Mouse (Mus musculus) embryonic facial prominence, embryonic 14.5 days (tissue): ENCODE measurements around the gene Agrn. TPM values are rescaled to one million over a fixed set of nuclear protein-coding genes. Genes with fewer than 3 reads are reported as not detected.
"Not testable (repeated sequence)": the region's sequence is repeated elsewhere in the genome, so short reads cannot be mapped to it uniquely, and the experiment has no call there.

Experiments
- ATAC-seq: fragments of 200-750 bp; cut with Nextera tagmentation; 2 replicates; pipeline ENCODE4 v1.8.0; 2017; ENCODE audit warnings: low read depth, moderate number of reproducible peaks, moderate TSS enrichment
- DNase-seq: peaks from one replicate; pipeline ENCODE4 v3.0.0-alpha.2; 2015; ENCODE audit warnings: low spot score
- H3K27ac ChIP-seq: fragments of 300-500 bp; sonication (generic); replicated peaks from 2 replicates; pipeline ENCODE4 v1.5.1; 2014; ENCODE audit warnings: low read depth, mild to moderate bottlenecking, low read length, moderate library complexity
- H3K27me3 ChIP-seq: fragments of 300-500 bp; sonication (generic); replicated peaks from 2 replicates; pipeline ENCODE4 v1.6.1; 2014; ENCODE audit warnings: low read length; ENCODE audit not compliant: control insufficient read depth, insufficient read depth
- H3K36me3 ChIP-seq: fragments of 300-500 bp; sonication (generic); 2 replicates; pipeline ENCODE4 v1.6.1; 2014; ENCODE audit warnings: low read length, mixed read lengths; ENCODE audit not compliant: control insufficient read depth, insufficient read depth
- H3K4me1 ChIP-seq: fragments of 300-500 bp; sonication (generic); 2 replicates; pipeline ENCODE4 v1.6.1; 2014; ENCODE audit warnings: antibody characterized with exemption, low read length; ENCODE audit not compliant: control insufficient read depth, insufficient read depth
- H3K4me2 ChIP-seq: fragments of 300-500 bp; sonication (generic); 2 replicates; pipeline ENCODE4 v1.6.1; 2014; ENCODE audit warnings: low read depth, mild to moderate bottlenecking, low read length, moderate library complexity, mixed read lengths
- H3K4me3 ChIP-seq: fragments of 300-500 bp; sonication (generic); 2 replicates; pipeline ENCODE4 v1.5.1; 2014; ENCODE audit warnings: low read depth, mild to moderate bottlenecking, low read length
- H3K9ac ChIP-seq: fragments of 300-500 bp; sonication (generic); 2 replicates; pipeline ENCODE4 v1.6.1; 2014; ENCODE audit warnings: low read depth, mild to moderate bottlenecking, low read length, moderate library complexity, mixed read lengths
- H3K9me3 ChIP-seq: fragments of 300-500 bp; sonication (generic); 2 replicates; pipeline ENCODE4 v1.6.1; 2016; ENCODE audit warnings: low read length; ENCODE audit not compliant: control insufficient read depth
- WGBS: fragments of 180-500 bp; shearing (Covaris S2); extraction: QIAGEN DNeasy Blood & Tissue Kit; methylation state at CpG from one replicate; pipeline ENCODE4 v1.1.7; 2014; 5-methylcytosine and 5-hydroxymethylcytosine counted together
- polyA plus RNA-seq: library from polyadenylated mRNA; unstranded; fragments of >200 nt; fragmentation: Nextera tagmentation; extraction: Ambion mirVana; gene quantifications from 2 replicates; pipeline ENCODE4 v1.2.1, GENCODE M21; 2014

Gene Agrn
- polyA plus RNA-seq, 1 experiment from 2014 or later = 68.4 TPM

DNA sequence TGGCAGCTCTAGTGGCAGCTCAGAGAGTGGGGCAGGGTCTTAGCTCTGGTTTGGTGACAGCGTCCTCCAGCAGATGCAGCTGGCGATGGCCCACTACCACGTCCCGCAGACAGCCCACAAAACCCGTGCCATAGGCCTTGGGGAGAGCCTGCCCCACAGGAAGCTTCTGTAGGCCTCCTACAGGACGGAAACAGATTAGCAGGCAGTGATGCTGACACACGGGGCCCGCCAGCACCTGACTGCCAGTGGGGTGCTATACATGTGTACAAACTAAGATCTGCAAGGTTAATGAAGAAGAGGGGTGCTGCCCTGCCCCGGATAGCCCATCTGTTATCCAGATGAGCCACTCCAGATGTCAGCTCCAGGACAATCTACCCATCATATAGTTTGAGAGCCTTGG is 30.8 kb downstream of the Agrn start:
- no peak overlapping the region for H3K4me3 ChIP-seq

DNA sequence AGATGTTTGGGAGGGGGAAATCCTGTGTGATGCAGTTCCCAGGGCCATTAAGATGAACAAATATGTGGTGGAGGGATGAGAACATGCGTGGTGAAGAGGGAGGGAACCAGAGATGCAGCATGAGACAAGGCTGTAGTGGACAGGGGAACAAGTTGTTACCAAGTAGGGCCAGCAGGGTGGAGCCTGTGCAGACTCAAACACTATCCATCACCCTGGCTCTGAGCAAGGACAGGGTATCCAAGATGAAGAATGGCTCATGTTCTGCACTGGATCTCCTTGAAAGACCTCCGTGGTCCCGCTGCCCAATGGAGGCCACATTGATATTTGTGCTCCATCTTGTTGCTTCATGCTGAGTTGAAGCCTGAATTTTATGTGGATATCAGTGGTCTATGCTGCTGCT is 42.5 kb downstream of the Agrn start:
- ATAC-seq = no peak
- H3K4me2 ChIP-seq = no peak overlapping the region
- no peak for DNase-seq
- H3K4me3 ChIP-seq = no peak overlapping the region
- H3K9me3 ChIP-seq = 0 out of 2 replicates have a peak, but pooled peaks cover 3% of the 10 kb centered on the region
- no peaks in the 10 kb centered on the region for H3K36me3 ChIP-seq
- no peak overlapping the region for H3K27ac ChIP-seq
- 96% methylated on average over 3 of the region's 3 CpGs for WGBS
- H3K9ac ChIP-seq = no peak overlapping the region
- no peaks in the 10 kb centered on the region for H3K27me3 ChIP-seq
- H3K4me1 ChIP-seq = no peaks in the 10 kb centered on the region

More for the DNA sequence above, 30.8 kb downstream of the Agrn start:
- no peak overlapping the region for H3K4me2 ChIP-seq
- no peak overlapping the region for H3K9ac ChIP-seq
- peaks cover 92% of the 10 kb centered on the region for H3K36me3 ChIP-seq
- no peak for ATAC-seq
- DNase-seq = no peak
- peaks cover 12% of the 10 kb centered on the region for H3K9me3 ChIP-seq
- H3K27ac ChIP-seq = no peak overlapping the region
- no peaks in the 10 kb centered on the region for H3K4me1 ChIP-seq
- WGBS = 88% methylated on average over 9 of the region's 9 CpGs
- H3K27me3 ChIP-seq = no peaks in the 10 kb centered on the region

DNA sequence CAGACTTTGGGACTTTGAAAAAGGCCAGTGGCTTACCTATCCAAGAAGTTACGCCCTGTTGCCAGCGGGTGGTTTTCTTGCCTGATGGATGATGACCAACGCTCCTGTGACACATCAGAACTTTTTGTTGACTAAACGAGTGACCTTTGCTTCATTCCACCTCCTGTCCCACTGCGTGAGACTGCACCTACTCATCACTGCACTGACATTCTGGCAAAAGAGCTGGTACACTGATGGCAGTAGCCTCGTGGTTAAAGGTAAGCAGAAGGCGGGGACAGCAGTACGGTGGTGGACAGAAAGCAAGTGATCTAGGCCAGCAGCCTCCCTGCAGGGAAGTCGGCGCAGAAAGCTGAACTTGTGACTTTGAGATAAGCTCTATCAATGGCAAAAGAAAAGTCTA is 46.4 kb downstream of the Agrn start:
- ATAC-seq, DNase-seq, H3K27ac ChIP-seq, H3K4me3 ChIP-seq, H3K9ac ChIP-seq, H3K9me3 ChIP-seq, H3K4me2 ChIP-seq, H3K36me3 ChIP-seq, H3K4me1 ChIP-seq, H3K27me3 ChIP-seq: not testable (repeated sequence)
- 86% methylated on average over 10 of the region's 10 CpGs for WGBS

DNA sequence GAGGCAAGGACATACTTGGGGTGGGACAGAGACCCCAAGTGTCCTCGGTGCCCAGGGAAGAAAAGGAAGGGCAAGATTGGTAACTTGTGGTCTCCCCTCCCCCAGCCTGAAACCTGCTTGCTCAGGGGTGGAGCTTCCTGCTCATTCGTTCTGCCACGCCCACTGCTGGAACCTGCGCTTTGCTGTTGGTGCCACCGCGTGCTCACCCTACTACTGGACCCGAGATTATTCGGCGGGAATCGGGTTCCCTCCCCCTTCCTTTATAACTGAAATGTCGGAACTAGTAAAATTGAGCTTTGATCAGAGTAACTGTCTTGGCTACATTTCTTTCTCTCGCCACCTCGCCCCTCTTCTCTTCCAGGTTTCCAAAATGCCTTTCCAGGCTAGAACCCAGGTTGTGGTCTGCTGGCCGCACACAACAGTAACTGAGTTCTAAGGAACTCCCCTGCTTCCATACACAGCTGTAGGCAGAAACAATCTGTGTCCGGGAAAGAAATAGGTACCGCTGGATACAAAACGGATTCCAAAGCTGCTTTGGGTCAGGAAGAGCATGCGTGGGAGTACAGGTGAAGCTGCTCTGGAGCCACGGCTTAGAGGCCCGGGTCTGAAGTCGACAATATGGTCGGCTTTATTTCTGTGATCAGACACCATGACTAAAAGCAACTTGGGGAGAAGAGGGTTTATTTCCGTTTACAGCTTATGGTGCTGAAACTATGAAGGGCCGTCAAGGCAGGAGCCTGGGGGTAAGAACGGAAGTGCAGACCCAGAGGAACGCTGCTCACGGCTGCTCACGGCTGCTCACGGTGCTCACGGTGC is 60.8 kb downstream of the Agrn start:
- no peak overlapping the region for H3K27ac ChIP-seq
- no peaks in the 10 kb centered on the region for H3K4me1 ChIP-seq

DNA sequence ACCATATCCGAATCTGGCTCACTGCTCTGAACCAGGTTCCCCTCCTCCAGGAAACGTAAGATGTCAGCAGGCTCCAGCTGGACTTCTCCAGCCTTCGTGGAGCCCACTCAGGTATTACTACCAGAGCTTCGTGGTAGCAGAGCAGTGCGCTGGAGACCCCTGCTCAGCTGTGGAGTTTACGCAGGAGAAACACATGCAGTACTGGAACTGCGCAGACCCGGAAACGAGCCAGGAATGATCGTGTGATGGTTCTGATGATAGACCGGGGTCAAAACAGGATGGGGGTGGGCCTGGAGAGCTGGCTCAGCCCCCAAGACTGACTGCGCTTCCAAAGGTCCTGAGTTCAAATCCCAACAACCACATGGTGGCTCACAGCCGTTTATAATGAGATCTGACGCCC is 61.5 kb downstream of the Agrn start:
- Histone ChIP-seq H3K4me2 (no peak overlapping the region), H3K27me3 (no peaks in the 10 kb centered on the region), H3K4me1 (no peaks in the 10 kb centered on the region), H3K9me3 (0 out of 2 replicates have a peak, but pooled peaks cover 8% of the 10 kb centered on the region), H3K36me3 (no peaks in the 10 kb centered on the region), H3K4me3 (no peak overlapping the region), H3K27ac (no peak overlapping the region), H3K9ac (no peak overlapping the region)
- no peak for ATAC-seq
- 90% methylated on average over 14 of the region's 14 CpGs for WGBS
- no peak for DNase-seq

More for the DNA sequence above, 60.8 kb downstream of the Agrn start:
- Histone ChIP-seq H3K4me3 (no peak overlapping the region), H3K36me3 (no peaks in the 10 kb centered on the region), H3K9ac (no peak overlapping the region), H3K9me3 (0 out of 2 replicates have a peak, but pooled peaks cover 8% of the 10 kb centered on the region), H3K4me2 (no peak overlapping the region), H3K27me3 (no peaks in the 10 kb centered on the region)
- ATAC-seq (no peak), DNase-seq (no peak)
- 94% methylated on average over 29 of the region's 30 CpGs for WGBS

DNA sequence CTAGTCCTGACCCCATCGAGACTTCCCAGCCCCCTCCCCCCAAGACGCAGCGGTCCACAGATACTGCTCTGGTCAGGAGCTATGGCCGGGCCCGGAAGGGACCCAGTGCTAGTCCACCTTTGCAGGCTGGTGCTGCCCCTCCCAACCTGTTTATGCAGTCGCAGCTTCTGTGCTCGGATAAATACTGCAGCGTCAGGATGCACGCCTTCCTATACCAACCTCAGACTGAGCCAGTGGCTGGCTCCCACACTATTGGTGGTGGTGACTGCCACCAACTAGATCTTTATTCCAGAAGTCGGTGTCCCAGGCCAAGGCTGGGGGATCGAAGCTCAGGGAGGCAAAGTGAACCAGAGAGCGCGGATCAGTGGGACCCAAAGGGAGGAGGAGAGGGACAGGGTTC is 62.2 kb downstream of the Agrn start:
- H3K27me3 ChIP-seq = no peaks in the 10 kb centered on the region
- no peak overlapping the region for H3K9ac ChIP-seq
- 0 out of 2 replicates have a peak, but pooled peaks cover 8% of the 10 kb centered on the region for H3K9me3 ChIP-seq
- H3K36me3 ChIP-seq = no peaks in the 10 kb centered on the region
- DNase-seq (no peak), ATAC-seq (no peak)
- no peak overlapping the region for H3K27ac ChIP-seq
- H3K4me1 ChIP-seq = no peaks in the 10 kb centered on the region
- WGBS = 86% methylated on average over 13 of the region's 13 CpGs
- no peak overlapping the region for H3K4me2 ChIP-seq
- no peak overlapping the region for H3K4me3 ChIP-seq

DNA sequence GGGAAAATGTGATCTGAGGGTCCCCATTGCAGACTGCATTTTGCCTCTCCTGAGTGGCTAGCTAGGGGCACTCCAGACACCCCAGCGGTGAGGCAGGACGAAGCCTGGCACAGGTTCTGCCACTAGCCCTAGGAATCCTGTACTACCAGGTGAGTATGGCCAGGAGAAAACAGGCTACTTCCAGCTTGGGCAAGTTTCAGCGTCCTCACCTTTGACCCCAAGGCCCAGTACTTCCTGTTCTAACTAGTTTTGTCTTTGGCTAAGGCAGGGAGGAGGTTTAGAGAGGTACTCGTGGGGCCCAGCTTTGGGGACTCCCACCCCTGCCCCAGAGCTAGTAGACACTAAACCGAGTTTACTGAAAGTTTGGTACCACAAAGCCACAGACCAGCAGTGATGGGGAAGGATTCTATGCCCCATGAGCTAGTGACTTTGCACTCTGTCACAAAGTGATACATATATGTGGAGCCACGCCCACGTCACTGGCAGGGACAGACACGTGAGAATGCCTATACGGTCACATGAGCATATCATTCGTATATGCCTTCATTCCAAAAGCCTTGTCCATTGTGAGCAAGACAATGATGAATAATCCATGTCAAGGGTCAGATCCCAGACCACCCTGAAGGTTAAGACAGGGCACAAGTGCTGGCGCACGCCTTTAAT is 63.2 kb downstream of the Agrn start:
- DNase-seq = no peak
- H3K4me1 ChIP-seq = no peaks in the 10 kb centered on the region
- H3K9me3 ChIP-seq = 0 out of 2 replicates have a peak, but pooled peaks cover 5% of the 10 kb centered on the region
- no peak overlapping the region for H3K9ac ChIP-seq
- no peaks in the 10 kb centered on the region for H3K36me3 ChIP-seq
- no peak overlapping the region for H3K27ac ChIP-seq
- WGBS = 80% methylated on average over 12 of the region's 12 CpGs
- no peak for ATAC-seq
- H3K4me3 ChIP-seq = no peak overlapping the region
- H3K4me2 ChIP-seq = no peak overlapping the region
- H3K27me3 ChIP-seq = no peaks in the 10 kb centered on the region

DNA sequence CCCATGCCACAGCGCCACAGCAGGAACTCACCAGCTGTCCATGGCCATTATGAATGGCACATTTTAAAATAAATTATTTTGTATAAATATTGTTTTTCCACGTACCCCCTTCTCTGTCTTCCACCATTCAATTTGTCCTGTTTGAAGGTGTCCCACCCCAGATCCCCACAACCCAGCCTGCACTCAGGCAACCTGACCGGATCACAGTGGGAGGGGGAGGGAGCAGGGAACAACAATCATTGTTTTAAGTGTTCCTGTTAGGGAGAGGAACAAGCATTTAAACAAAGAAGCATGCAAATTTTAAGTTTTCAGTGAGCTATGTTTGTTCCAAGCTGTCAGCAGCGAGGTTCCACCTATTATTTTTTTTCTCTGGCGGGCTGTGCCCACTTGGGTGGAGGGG is 64.0 kb downstream of the Agrn start:
- Histone ChIP-seq H3K27me3 (no peaks in the 10 kb centered on the region), H3K9ac (no peak overlapping the region), H3K4me1 (no peaks in the 10 kb centered on the region), H3K9me3 (no peaks in the 10 kb centered on the region), H3K4me2 (no peak overlapping the region), H3K36me3 (no peaks in the 10 kb centered on the region), H3K4me3 (no peak overlapping the region), H3K27ac (no peak overlapping the region)
- ATAC-seq = no peak
- DNase-seq = no peak
- WGBS = 65% methylated on average over 5 of the region's 5 CpGs
